Mouse (Mus musculus) bone marrow macrophage, adult 2 months (primary cell): Measurements from ENCODE around the gene Btg1.

Experiments
- CTCF ChIP-seq: IDR thresholded peaks from 2 replicates; pipeline ENCODE4 v1.5.1; 2012; ENCODE audit warnings: low read depth, mild to moderate bottlenecking, low read length, moderate library complexity
- POLR2A ChIP-seq: IDR thresholded peaks from 2 replicates; pipeline ENCODE4 v1.6.1; 2012; ENCODE audit warnings: mild to moderate bottlenecking, low read depth, low read length, borderline replicate concordance

- TF ChIP-seq CTCF = no peak
- no peak for TF ChIP-seq POLR2A
Observed at GRCm38 (mm10) chr10:96662976-96663375, 46.2 kb downstream of the Btg1 start.
